Mouse (Mus musculus) embryonic facial prominence, embryonic 15.5 days (tissue): ENCODE data around the gene Ptgr2. TPM values are rescaled to one million over a fixed set of nuclear protein-coding genes. Genes with fewer than 3 reads are reported as not detected.
A peak's percentile ranks its signal among the peaks of the same experiment; 100 is the strongest.

Experiments used
- ATAC-seq: fragments of 200-750 bp; cut with Nextera tagmentation; 2 replicates; pipeline ENCODE4 v1.8.0; 2017; ENCODE audit warnings: low read depth, moderate TSS enrichment; ENCODE audit not compliant: insufficient number of reproducible peaks, low FRiP score, low TSS enrichment
- H3K27ac ChIP-seq: fragments of 300-500 bp; sonication (generic); replicated peaks from 2 replicates; pipeline ENCODE4 v1.5.1; 2015; ENCODE audit warnings: mild to moderate bottlenecking, inconsistent platforms
- H3K27me3 ChIP-seq: fragments of 300-500 bp; sonication (generic); 2 replicates; pipeline ENCODE4 v1.6.1; 2015; ENCODE audit warnings: inconsistent platforms
- H3K36me3 ChIP-seq: fragments of 300-500 bp; sonication (generic); 2 replicates; pipeline ENCODE4 v1.6.1; 2015; ENCODE audit warnings: mild to moderate bottlenecking, inconsistent platforms
- H3K4me1 ChIP-seq: fragments of 300-500 bp; sonication (generic); 2 replicates; pipeline ENCODE4 v1.6.1; 2015; ENCODE audit warnings: inconsistent platforms
- H3K4me2 ChIP-seq: fragments of 300-500 bp; sonication (generic); replicated peaks from 2 replicates; pipeline ENCODE4 v1.6.1; 2015; ENCODE audit warnings: mild to moderate bottlenecking, inconsistent platforms
- H3K4me3 ChIP-seq: fragments of 300-500 bp; sonication (generic); replicated peaks from 2 replicates; pipeline ENCODE4 v1.5.1; 2015; ENCODE audit warnings: mild to moderate bottlenecking, inconsistent platforms
- H3K9ac ChIP-seq: fragments of 300-500 bp; sonication (generic); 2 replicates; pipeline ENCODE4 v1.6.1; 2015; ENCODE audit warnings: inconsistent platforms
- H3K9me3 ChIP-seq: fragments of 300-500 bp; sonication (generic); replicated peaks from 2 replicates; pipeline ENCODE4 v1.6.1; 2016; ENCODE audit warnings: inconsistent platforms
- WGBS: fragments of 180-500 bp; shearing (Covaris S2); methylation state at CpG from one replicate; pipeline ENCODE4 v1.1.7; 2015; 5-methylcytosine and 5-hydroxymethylcytosine counted together
- polyA plus RNA-seq: library from polyadenylated mRNA; unstranded; fragments of >200 nt; fragmentation: Nextera tagmentation; extraction: Ambion mirVana; gene quantifications from 2 replicates; pipeline ENCODE4 v1.2.1, GENCODE M21; 2015

Ptgr2 gene
- polyA plus RNA-seq, 1 experiment from 2014 or later = 16.8 TPM

- Histone ChIP-seq H3K9ac (no peak overlapping the region), H3K4me1 (no peaks in the 10 kb centered on the region), H3K9me3 (no peaks in the 10 kb centered on the region), H3K36me3 (no peaks in the 10 kb centered on the region), H3K27ac (no peak overlapping the region), H3K4me2 (no peak overlapping the region), H3K27me3 (no peaks in the 10 kb centered on the region), H3K4me3 (no peak overlapping the region)
- WGBS = 79% methylated on average over 5 of the region's 5 CpGs
- no peak for ATAC-seq
These were observed 11.7 kb upstream of the Ptgr2 start for GRCm38 (mm10) chr12:84273366-84273765.

- no peaks in the 10 kb centered on the region for H3K9me3 ChIP-seq
- no peak overlapping the region for H3K4me2 ChIP-seq
- 85% methylated on average over 9 of the region's 9 CpGs for WGBS
- no peak overlapping the region for H3K27ac ChIP-seq
- H3K4me3 ChIP-seq = no peak overlapping the region
- H3K27me3 ChIP-seq = no peaks in the 10 kb centered on the region
- no peaks in the 10 kb centered on the region for H3K4me1 ChIP-seq
- ATAC-seq = no peak
- H3K36me3 ChIP-seq = no peaks in the 10 kb centered on the region
- no peak overlapping the region for H3K9ac ChIP-seq
These were observed 9.7 kb upstream of the Ptgr2 start for GRCm38 (mm10) chr12:84275288-84275687.

GRCm38 (mm10) chr12:84276288-84276687, 8.7 kb upstream of the Ptgr2 start:
- H3K36me3 ChIP-seq = no peaks in the 10 kb centered on the region
- no peaks in the 10 kb centered on the region for H3K4me1 ChIP-seq
- no peaks in the 10 kb centered on the region for H3K27me3 ChIP-seq
- H3K4me3 ChIP-seq = no peak overlapping the region
- H3K4me2 ChIP-seq = no peak overlapping the region
- H3K9me3 ChIP-seq = no peaks in the 10 kb centered on the region
- WGBS = 76% methylated on average over 2 of the region's 2 CpGs
- no peak overlapping the region for H3K9ac ChIP-seq
- H3K27ac ChIP-seq = no peak overlapping the region
- no peak for ATAC-seq

- no peaks in the 10 kb centered on the region for H3K27me3 ChIP-seq
- no peak overlapping the region for H3K9ac ChIP-seq
- H3K4me1 ChIP-seq = no peaks in the 10 kb centered on the region
- no peaks in the 10 kb centered on the region for H3K36me3 ChIP-seq
- no peak overlapping the region for H3K4me2 ChIP-seq
- 82% methylated on average over 4 of the region's 4 CpGs for WGBS
- no peak for ATAC-seq
- no peak overlapping the region for H3K27ac ChIP-seq
- no peaks in the 10 kb centered on the region for H3K9me3 ChIP-seq
- H3K4me3 ChIP-seq = no peak overlapping the region
These were observed 8.2 kb upstream of the Ptgr2 start for GRCm38 (mm10) chr12:84276799-84277198.

GRCm38 (mm10) chr12:84277832-84278231, 7.2 kb upstream of the Ptgr2 start:
- H3K9me3 ChIP-seq = no peaks in the 10 kb centered on the region
- H3K4me1 ChIP-seq = no peaks in the 10 kb centered on the region
- H3K27me3 ChIP-seq = no peaks in the 10 kb centered on the region
- WGBS = 71% methylated on average over 3 of the region's 3 CpGs
- no peak overlapping the region for H3K4me2 ChIP-seq
- no peak for ATAC-seq
- no peak overlapping the region for H3K4me3 ChIP-seq
- no peak overlapping the region for H3K27ac ChIP-seq
- H3K9ac ChIP-seq = no peak overlapping the region
- H3K36me3 ChIP-seq = no peaks in the 10 kb centered on the region

GRCm38 (mm10) chr12:84278901-84279300, 6.1 kb upstream of the Ptgr2 start:
- H3K4me1 ChIP-seq = no peaks in the 10 kb centered on the region
- H3K27me3 ChIP-seq = no peaks in the 10 kb centered on the region
- no peak overlapping the region for H3K4me3 ChIP-seq
- H3K36me3 ChIP-seq = no peaks in the 10 kb centered on the region
- H3K9ac ChIP-seq = no peak overlapping the region
- H3K27ac ChIP-seq = no peak overlapping the region
- WGBS = 65% methylated on average over 7 of the region's 7 CpGs
- H3K4me2 ChIP-seq = no peak overlapping the region
- no peaks in the 10 kb centered on the region for H3K9me3 ChIP-seq
- ATAC-seq = no peak

- peak overlapping the region; percentile 59 for H3K4me3 ChIP-seq
These were observed 641 bp upstream of the Ptgr2 start for GRCm38 (mm10) chr12:84284391-84284790.

GRCm38 (mm10) chr12:84285593-84285968, 549 bp downstream of the Ptgr2 start:
- Histone ChIP-seq H3K4me1 (no peaks in the 10 kb centered on the region), H3K27ac (peak overlapping the region; percentile 49), H3K9ac (peak overlapping the region; percentile 35), H3K4me2 (peak overlapping the region; percentile 67), H3K9me3 (no peaks in the 10 kb centered on the region), H3K27me3 (no peaks in the 10 kb centered on the region), H3K36me3 (no peaks in the 10 kb centered on the region), H3K4me3 (peak overlapping the region; percentile 59)
- ATAC-seq = no peak
- 35% methylated on average over 8 of the region's 8 CpGs for WGBS

More at GRCm38 (mm10) chr12:84284391-84284790, 641 bp upstream of the Ptgr2 start:
- Histone ChIP-seq H3K36me3 (no peaks in the 10 kb centered on the region), H3K4me2 (peak overlapping the region; percentile 67), H3K9ac (0 out of 2 replicates have a peak overlapping the region, but pooled peaks have one; percentile 35), H3K4me1 (no peaks in the 10 kb centered on the region), H3K27me3 (no peaks in the 10 kb centered on the region), H3K9me3 (no peaks in the 10 kb centered on the region), H3K27ac (no peak overlapping the region)
- no peak for ATAC-seq
- WGBS = 73% methylated on average over 14 of the region's 14 CpGs

GRCm38 (mm10) chr12:84288461-84288860, 3.4 kb downstream of the Ptgr2 start:
- Histone ChIP-seq H3K27me3 (no peaks in the 10 kb centered on the region), H3K4me2 (no peak overlapping the region)

GRCm38 (mm10) chr12:84297851-84298250, 12.8 kb downstream of the Ptgr2 start:
- ATAC-seq = no peak
- WGBS = 90% methylated on average over 6 of the region's 6 CpGs
- peaks cover 17% of the 10 kb centered on the region for H3K36me3 ChIP-seq
- H3K9me3 ChIP-seq = no peaks in the 10 kb centered on the region
- H3K4me2 ChIP-seq = no peak overlapping the region
- no peak overlapping the region for H3K27ac ChIP-seq
- no peaks in the 10 kb centered on the region for H3K27me3 ChIP-seq
- H3K9ac ChIP-seq = no peak overlapping the region
- no peaks in the 10 kb centered on the region for H3K4me1 ChIP-seq
- H3K4me3 ChIP-seq = no peak overlapping the region

More at GRCm38 (mm10) chr12:84288461-84288860, 3.4 kb downstream of the Ptgr2 start:
- Histone ChIP-seq H3K9me3 (no peaks in the 10 kb centered on the region), H3K36me3 (peaks cover 2% of the 10 kb centered on the region; the same call in 1 of the 2 replicates), H3K27ac (no peak overlapping the region), H3K4me3 (no peak overlapping the region), H3K4me1 (no peaks in the 10 kb centered on the region), H3K9ac (no peak overlapping the region)
- ATAC-seq = no peak
- WGBS = 56% methylated on average over 3 of the region's 3 CpGs

- H3K27me3 ChIP-seq = no peaks in the 10 kb centered on the region
- peaks cover 12% of the 10 kb centered on the region; the same call in 1 of the 2 replicates for H3K36me3 ChIP-seq
- no peak for ATAC-seq
- H3K4me3 ChIP-seq = no peak overlapping the region
- H3K27ac ChIP-seq = no peak overlapping the region
- H3K9me3 ChIP-seq = no peaks in the 10 kb centered on the region
- 95% methylated on average over 2 of the region's 2 CpGs for WGBS
- no peak overlapping the region for H3K9ac ChIP-seq
- H3K4me2 ChIP-seq = no peak overlapping the region
- H3K4me1 ChIP-seq = no peaks in the 10 kb centered on the region
These were observed 14.2 kb downstream of the Ptgr2 start for GRCm38 (mm10) chr12:84299265-84299664.

- WGBS = 87% methylated on average over 5 of the region's 5 CpGs
- Histone ChIP-seq H3K4me2 (no peak overlapping the region), H3K9me3 (no peaks in the 10 kb centered on the region), H3K4me3 (no peak overlapping the region), H3K36me3 (peaks cover 12% of the 10 kb centered on the region; the same call in 1 of the 2 replicates), H3K4me1 (no peaks in the 10 kb centered on the region), H3K27me3 (no peaks in the 10 kb centered on the region), H3K9ac (no peak overlapping the region), H3K27ac (no peak overlapping the region)
- no peak for ATAC-seq
These were observed 19.1 kb downstream of the Ptgr2 start for GRCm38 (mm10) chr12:84304101-84304500.
